Mouse (Mus musculus) stomach, postnatal 0 days (tissue): ENCODE results near the gene Adgrb3.

Source experiments
- CTCF ChIP-seq: IDR thresholded peaks from 2 replicates; pipeline ENCODE4 v1.5.1; 2016; ENCODE audit warnings: antibody characterized with exemption, low read depth, mild to moderate bottlenecking, moderate library complexity
- EP300 ChIP-seq: optimal IDR thresholded peaks from 2 replicates; pipeline ENCODE3; 2016; ENCODE audit warnings: antibody characterized with exemption

DNA sequence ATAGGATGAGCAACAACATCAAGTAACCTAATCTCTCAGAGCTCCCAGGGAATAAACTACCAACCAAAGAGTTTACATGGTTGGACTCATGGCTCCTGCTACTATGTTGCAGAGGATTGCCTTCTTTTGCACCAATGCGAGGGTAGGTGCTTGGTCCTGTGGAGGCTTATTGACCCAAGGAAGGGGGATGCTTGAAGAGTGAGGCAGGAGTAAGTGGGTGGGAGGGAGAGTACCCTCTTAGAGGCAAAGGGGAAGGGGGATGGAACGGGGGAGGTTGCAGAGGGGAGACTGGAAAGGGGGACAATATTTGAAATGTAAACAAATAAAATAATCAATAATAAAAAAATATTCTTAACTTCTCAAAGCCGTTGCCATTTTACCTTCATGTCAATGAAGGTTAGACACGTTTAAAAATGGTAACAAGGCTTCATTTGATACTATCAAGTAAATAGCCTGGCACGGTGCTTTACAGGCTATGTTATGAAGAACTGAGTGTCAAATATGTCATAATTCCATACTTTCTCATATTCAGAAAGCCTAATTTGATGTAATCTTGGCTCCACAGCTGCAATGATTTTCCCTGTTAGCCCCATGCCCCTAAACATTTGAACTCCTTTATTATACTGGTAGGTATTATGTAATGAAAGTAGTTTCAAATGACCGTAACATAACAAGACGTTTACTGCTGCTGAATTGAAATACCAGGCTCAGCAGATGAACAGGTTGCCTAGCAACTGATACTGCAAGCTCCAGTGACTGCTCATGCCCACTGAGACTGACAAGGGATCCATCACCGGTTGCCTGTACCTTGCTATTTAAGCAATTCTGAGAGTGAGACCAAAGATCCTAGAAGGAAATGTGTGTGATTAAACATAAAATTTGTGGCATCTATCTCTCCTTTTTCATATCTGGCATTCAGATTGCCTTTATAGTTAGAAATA is 796.1 kb downstream of the Adgrb3 start:
- TF ChIP-seq CTCF (no peak), EP300 (no peak)
